Mouse (Mus musculus) thymus, postnatal 4 days (tissue): ENCODE results near the gene Brd4.
A peak's percentile ranks its signal among the peaks of the same experiment; 100 is the strongest.
"Not testable (repeated sequence)": the region's sequence is repeated elsewhere in the genome, so short reads cannot be mapped to it uniquely, and the experiment has no call there.

ENCODE experiments used
- DNase-seq: peaks from one replicate; pipeline ENCODE4 v3.0.0; 2021

The Brd4 gene

GRCm38 (mm10) chr17:32215587-32215986, 68.9 kb downstream of the Brd4 start:
- DNase-seq: not testable (repeated sequence)

DNA sequence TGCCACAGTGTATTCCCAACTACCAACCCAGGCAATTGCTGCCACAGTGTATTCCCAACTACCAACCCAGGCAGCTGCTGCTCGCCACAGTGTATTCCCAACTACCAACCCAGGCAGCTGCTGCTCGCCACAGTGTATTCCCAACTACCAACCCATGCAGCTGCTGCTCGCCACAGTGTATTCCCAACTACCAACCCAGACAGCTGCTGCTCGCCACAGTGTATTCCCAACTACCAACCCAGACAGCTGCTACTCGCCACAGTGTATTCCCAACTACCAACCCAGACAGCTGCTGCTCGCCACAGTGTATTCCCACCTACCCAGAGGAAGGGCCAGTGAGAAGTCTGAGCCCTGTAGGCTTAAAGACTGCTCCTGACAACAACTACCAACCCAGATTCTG, 73.0 kb downstream of the Brd4 start:
- DNase-seq: not testable (repeated sequence)

GRCm38 (mm10) chr17:32209752-32210151, 74.8 kb downstream of the Brd4 start:
- DNase-seq: peak; percentile 85

- DNase-seq: no peak
These were observed 75.4 kb downstream of the Brd4 start for GRCm38 (mm10) chr17:32209144-32209543.

- DNase-seq: no peak
These were observed 76.8 kb downstream of the Brd4 start for GRCm38 (mm10) chr17:32207586-32208245.

- no peak for DNase-seq
These were observed 79.2 kb downstream of the Brd4 start for GRCm38 (mm10) chr17:32205345-32205744.

DNA sequence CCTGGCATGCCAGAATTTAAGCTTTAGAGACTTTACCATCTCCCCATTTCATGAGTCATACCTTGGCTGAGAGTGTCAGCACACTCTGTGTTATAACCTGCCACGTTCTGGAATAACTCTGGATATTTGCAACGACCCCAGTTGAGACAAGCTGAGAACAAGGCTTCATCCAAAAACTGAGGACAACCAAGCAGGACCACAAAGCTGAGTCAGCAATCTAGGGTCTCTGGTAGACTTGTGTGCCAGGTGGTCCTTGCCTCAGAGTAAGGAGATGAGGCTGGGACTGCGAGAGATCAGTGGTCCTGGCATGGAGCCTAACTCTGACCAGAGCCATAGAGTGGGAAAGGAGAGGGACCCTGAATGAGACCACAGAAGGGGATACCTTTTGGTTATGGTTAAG, 81.5 kb downstream of the Brd4 start:
- no peak for DNase-seq

DNA sequence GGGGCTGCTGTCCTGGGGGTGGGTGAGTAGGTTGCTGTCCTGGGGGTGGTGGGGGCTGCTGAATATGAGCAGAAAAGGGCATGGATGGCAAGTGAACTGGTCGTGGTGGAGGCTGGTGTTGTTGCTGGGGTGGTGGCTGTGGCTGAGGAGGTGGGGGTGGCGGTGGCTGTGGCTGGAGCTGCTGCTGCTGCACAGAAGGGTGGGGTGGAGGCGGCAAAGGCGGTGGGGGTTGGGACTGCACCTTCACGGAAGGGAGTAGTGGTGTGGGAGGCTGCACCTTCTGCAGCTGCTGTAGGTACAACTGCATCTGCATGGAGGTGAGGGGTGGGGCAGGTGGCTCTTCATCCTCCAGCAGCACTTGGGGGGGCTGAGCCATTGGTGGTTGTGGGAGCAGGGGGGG, 83.4 kb downstream of the Brd4 start:
- DNase-seq: peak; percentile 83

- DNase-seq: no peak
These were observed 84.7 kb downstream of the Brd4 start for GRCm38 (mm10) chr17:32199796-32200195.

DNA sequence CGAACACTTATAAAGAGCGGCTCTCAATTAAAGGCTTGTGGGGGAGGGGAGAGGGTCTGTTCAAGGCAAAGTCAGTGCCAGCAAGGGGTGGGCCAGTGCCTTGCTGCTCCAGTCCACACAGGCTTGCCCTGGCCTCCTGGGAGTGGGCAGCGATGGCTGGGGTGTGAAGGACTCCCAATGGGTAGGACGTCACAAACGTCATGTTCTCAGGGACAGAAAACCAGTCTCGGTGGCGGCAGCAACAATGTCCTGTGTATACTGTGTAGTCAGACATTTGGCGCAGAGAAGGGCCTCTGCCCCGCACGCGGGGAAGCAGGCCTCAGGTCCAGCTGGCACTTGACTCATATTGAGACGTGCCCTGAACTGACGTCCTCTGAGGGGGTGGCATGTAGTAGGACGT, 87.4 kb downstream of the Brd4 start:
- DNase-seq: no peak

GRCm38 (mm10) chr17:32195725-32196124, 88.8 kb downstream of the Brd4 start:
- no peak for DNase-seq

GRCm38 (mm10) chr17:32193010-32193409, 91.5 kb downstream of the Brd4 start:
- no peak for DNase-seq

DNA sequence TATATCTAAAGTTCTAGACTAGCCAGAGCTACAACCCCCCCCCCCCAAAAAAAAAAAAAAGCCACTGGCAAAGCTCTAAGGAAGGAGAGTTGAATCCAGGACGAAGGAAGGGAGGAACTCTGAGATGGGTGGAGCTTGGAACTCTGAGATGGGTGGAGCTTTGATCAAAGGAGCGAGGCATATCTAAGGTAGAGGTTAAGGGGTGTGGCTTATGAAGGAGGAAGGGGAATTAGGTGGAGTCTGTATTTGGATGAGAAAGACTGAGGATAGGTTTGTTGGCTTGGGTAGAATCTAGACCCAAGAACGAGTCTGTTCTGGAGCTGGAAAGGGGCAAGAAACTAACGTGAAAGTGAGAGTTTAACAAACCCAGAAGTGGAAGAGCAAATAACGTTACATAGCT, 94.7 kb downstream of the Brd4 start:
- DNase-seq: no peak

- DNase-seq: peak; percentile 69
These were observed 95.5 kb downstream of the Brd4 start, which contains the start of gene Ephx3 for GRCm38 (mm10) chr17:32188863-32189636. Ephx3 (minus strand) TSS chr17:32189549.

GRCm38 (mm10) chr17:32183017-32183416, 101.5 kb downstream of the Brd4 start:
- no peak for DNase-seq

DNA sequence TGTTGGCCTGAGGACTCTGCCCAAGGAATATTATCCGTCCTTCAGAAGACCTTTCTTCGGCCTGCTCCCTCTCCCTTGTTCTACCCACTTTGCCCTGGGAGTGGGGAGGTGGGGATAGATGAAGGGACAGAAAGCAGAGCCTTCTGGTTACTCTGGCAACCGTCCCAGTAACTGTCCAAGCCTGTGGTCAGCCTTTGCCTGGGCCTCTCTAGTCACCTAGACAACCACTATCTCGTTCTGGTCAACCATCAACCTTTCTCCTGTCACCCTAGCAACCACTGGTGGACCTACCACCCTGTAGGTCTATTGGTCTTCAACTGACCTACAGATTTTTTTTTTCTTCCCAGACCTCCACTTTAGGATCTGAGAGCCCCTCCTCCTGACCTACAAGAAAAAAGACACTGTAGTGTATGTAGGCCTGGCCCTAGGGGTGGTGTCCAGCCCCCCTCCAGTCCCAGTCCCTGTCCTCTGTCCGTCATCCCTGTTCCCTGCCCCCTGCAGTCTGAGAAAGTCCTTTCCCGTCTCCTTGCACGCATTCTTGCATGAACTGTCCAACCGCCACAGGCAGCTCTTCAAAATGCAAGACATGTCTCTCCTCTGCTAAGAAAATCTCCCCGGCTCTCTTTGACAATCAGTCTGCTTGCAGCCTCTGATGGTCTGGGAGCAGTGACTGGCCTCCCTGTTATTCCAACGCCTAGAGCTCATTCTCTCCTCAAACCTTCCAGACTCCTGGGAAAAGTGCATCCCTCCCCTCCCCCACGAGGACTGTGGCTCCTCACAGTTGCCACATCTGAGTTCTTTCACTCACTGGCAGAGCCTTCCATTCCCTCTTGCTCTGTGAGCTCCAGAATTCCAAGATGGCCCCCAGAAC, 104.7 kb downstream of the Brd4 start:
- no peak for DNase-seq

DNA sequence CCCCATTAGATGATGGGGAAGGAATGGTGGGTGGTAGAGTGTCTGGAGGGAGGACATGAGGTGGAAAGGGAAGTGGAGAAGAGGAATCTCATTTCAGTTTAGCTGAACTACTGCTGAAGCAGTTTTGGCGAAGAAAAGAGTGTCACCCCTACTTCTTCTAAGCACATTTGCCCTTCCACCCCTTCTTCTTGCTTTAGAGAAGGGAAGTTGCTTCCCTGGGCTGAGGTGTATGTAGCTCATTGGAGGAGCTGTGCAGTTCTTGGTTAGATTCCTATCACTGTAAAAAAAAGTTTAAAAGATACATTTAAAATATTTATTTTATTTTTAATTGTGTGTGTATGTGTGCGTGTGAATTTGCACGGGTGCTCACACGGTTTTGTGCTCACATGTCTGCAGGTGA, 107.6 kb downstream of the Brd4 start:
- DNase-seq: no peak

GRCm38 (mm10) chr17:32173166-32173565, 111.4 kb downstream of the Brd4 start:
- no peak for DNase-seq

DNA sequence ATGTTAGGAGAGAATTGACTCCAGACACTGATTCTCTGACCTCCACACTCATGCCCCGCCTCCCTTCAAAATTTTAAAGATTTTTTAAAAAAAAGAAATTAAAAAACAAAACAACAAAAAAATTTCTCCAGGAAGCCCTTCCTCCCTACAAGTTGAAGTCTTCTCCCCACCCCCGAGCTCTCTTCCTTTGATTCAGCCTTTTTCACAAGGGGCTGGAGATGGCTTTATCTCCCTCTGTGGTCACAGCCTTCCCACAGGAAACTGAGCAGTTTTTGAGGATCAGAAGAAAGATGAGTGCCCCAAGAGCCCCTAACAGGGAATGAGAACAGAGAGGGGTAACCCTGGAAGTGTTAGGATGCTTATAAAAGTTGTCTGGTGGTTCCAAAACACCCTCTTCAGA, 112.0 kb downstream of the Brd4 start:
- no peak for DNase-seq

- peak; percentile 63 for DNase-seq
These were observed 114.8 kb downstream of the Brd4 start for GRCm38 (mm10) chr17:32169518-32170225.

- DNase-seq: peak; percentile 89
These were observed 117.8 kb downstream of the Brd4 start, which contains the start of gene Notch3 for GRCm38 (mm10) chr17:32166687-32167086. Notch3 (minus strand) TSS chr17:32166852.

- peak; percentile 94 for DNase-seq
These were observed 118.5 kb downstream of the Brd4 start for GRCm38 (mm10) chr17:32165803-32166595.
